Mouse (Mus musculus): Measurements from ENCODE around the gene Cox19.

GRCm38 (mm10) chr5:139310477-139310876, 40.7 kb downstream of the Cox19 start:
- TF ChIP-seq POLR2A (IDR thresholded peaks at IDR 0.05; ENCODE audit: insufficient read length, low read depth) (no peak), MAX (IDR thresholded peaks at IDR 0.05; ENCODE audit: low read depth) (no peak), E2F4 (IDR thresholded peaks at IDR 0.05; ENCODE audit: insufficient read depth) (no peak)

All from myocyte (in vitro differentiated cells).